In genomic region chr2:26500027-26500598, GRCm38 (mm10) we compare ENCODE assay signal across 9 mouse cellular contexts. TPM values are rescaled to one million over a fixed set of nuclear protein-coding genes. Genes with fewer than 3 reads are reported as not detected.
DNase-seq lines count a peak whose midpoint lies in the region; ATAC-seq and TF ChIP-seq lines count a peak whose summit lies in the region.
"Had no signal": no experiment of that assay in that cellular context is flagged by ENCODE, and none has a peak within 500 bp of the region (broad histone marks: within the 10 kb centered on the region; RNA-seq: fewer than 3 reads in every experiment).

No protein-coding gene starts in this region.

- WGBS in heart, embryonic 13.5 days, result 60% methylated on average over 4 of the region's 4 CpGs
- 52% methylated on average over 4 of the region's 4 CpGs for WGBS in embryonic facial prominence, embryonic 10.5 days
- WGBS in hindbrain, embryonic 15.5 days, result 35% methylated on average over 4 of the region's 4 CpGs
- WGBS in lung, postnatal 0 days, result 47% methylated on average over 4 of the region's 4 CpGs

- no peak for ATAC-seq in heart, embryonic 13.5 days (ENCODE audit: extremely low read depth, insufficient number of reproducible peaks, low FRiP score, low TSS enrichment)
- peak; percentile 28 for ATAC-seq in hindbrain, embryonic 15.5 days (ENCODE audit: low FRiP score, low read depth)
- no peak for ATAC-seq in lung, postnatal 0 days

- TF ChIP-seq CTCF in lung, postnatal 0 days (IDR thresholded peaks at IDR 0.05), result no peak

- no peak for DNase-seq in heart, postnatal 36 days
- no peak for DNase-seq in embryonic facial prominence, embryonic 10.5 days (ENCODE audit: low spot score)
- peak; percentile 65 for DNase-seq in lung, postnatal 0 days (ENCODE audit: low spot score)
- DNase-seq in urinary bladder, postnatal 36 days (ENCODE audit: low spot score in 2 of 2), result no peak
- no peak for DNase-seq in gastrocnemius, adult 8-10 months (ENCODE audit: low spot score in 2 of 2)
- no peak for DNase-seq in urinary bladder, postnatal 14 days (ENCODE audit: low spot score)

- H3K36me3 ChIP-seq in heart, embryonic 13.5 days, result peaks cover 12% of the 10 kb centered on the region; the same call in 1 of the 2 replicates
- peaks cover 52% of the 10 kb centered on the region for H3K36me3 ChIP-seq in embryonic facial prominence, embryonic 10.5 days (replicated peaks)
- no peaks in the 10 kb centered on the region for H3K36me3 ChIP-seq in hindbrain, embryonic 15.5 days
- no peaks in the 10 kb centered on the region for H3K36me3 ChIP-seq in lung, postnatal 0 days (ENCODE audit: insufficient read depth, low read length)
- H3K36me3 ChIP-seq: G1E had no signal

- H3K9ac ChIP-seq in heart, embryonic 13.5 days, result peak overlapping the region; percentile 91
- 0 out of 2 replicates have a peak overlapping the region, but pooled peaks have one; percentile 11 for H3K9ac ChIP-seq in hindbrain, embryonic 15.5 days
- 0 out of 2 replicates have a peak overlapping the region, but pooled peaks have one; percentile 12 for H3K9ac ChIP-seq in lung, postnatal 0 days (replicated peaks; ENCODE audit: low read depth)

- H3K4me3 ChIP-seq in heart, embryonic 13.5 days, result peak overlapping the region; percentile 80
- H3K4me3 ChIP-seq in embryonic facial prominence, embryonic 10.5 days, result peak overlapping the region; percentile 86
- H3K4me3 ChIP-seq in hindbrain, embryonic 15.5 days, result no peak overlapping the region
- no peak overlapping the region for H3K4me3 ChIP-seq in lung, postnatal 0 days (ENCODE audit: low read depth, low read length)

- peaks cover 93% of the 10 kb centered on the region for H3K4me1 ChIP-seq in heart, embryonic 13.5 days
- peaks cover 98% of the 10 kb centered on the region for H3K4me1 ChIP-seq in embryonic facial prominence, embryonic 10.5 days
- peaks cover 99% of the 10 kb centered on the region for H3K4me1 ChIP-seq in hindbrain, embryonic 15.5 days (replicated peaks)
- H3K4me1 ChIP-seq in lung, postnatal 0 days (ENCODE audit: insufficient read depth, low read depth, low read length), result peaks cover 57% of the 10 kb centered on the region

- peak overlapping the region; percentile 88 for H3K4me2 ChIP-seq in heart, embryonic 13.5 days
- H3K4me2 ChIP-seq in hindbrain, embryonic 15.5 days, result peak overlapping the region; percentile 82
- peak overlapping the region; percentile 81 for H3K4me2 ChIP-seq in lung, postnatal 0 days (replicated peaks; ENCODE audit: low read depth, low read length)

- intact Hi-C loops in heart, postnatal 36 days (cut with DNase I), result loop anchor here (5.0 kb wide), 1 partner anchor 53 kb away; the partner anchor contains the start of gene Sec16a

- H3K27me3 ChIP-seq in heart, embryonic 13.5 days (replicated peaks), result peaks cover 55% of the 10 kb centered on the region
- peaks cover 58% of the 10 kb centered on the region for H3K27me3 ChIP-seq in embryonic facial prominence, embryonic 10.5 days (replicated peaks; ENCODE audit: low read depth, poor library complexity, severe bottlenecking)
- H3K27me3 ChIP-seq in hindbrain, embryonic 15.5 days, result peaks cover 21% of the 10 kb centered on the region
- H3K27me3 ChIP-seq in lung, postnatal 0 days (replicated peaks; ENCODE audit: insufficient read depth, low read length), result no peaks in the 10 kb centered on the region

- no peak for TF ChIP-seq EP300 in lung, postnatal 0 days (IDR thresholded peaks at IDR 0.05)

- H3K27ac ChIP-seq in heart, embryonic 13.5 days (replicated peaks), result peak overlapping the region; percentile 88
- H3K27ac ChIP-seq in embryonic facial prominence, embryonic 10.5 days (replicated peaks), result peak overlapping the region; percentile 90
- H3K27ac ChIP-seq in hindbrain, embryonic 15.5 days (replicated peaks), result peak overlapping the region; percentile 88
- H3K27ac ChIP-seq in lung, postnatal 0 days (ENCODE audit: low read length), result peak overlapping the region; percentile 72

- no peaks in the 10 kb centered on the region for H3K9me3 ChIP-seq in heart, embryonic 13.5 days
- H3K9me3 ChIP-seq in embryonic facial prominence, embryonic 10.5 days, result no peaks in the 10 kb centered on the region
- no peaks in the 10 kb centered on the region for H3K9me3 ChIP-seq in hindbrain, embryonic 15.5 days
- H3K9me3 ChIP-seq in lung, postnatal 0 days (ENCODE audit: low read length), result no peaks in the 10 kb centered on the region
- H3K9me3 ChIP-seq: G1E had no signal

RNA-seq across cellular contexts. Expression of gene Notch1, which starts 16.4 kb away (rescaled TPM):
- 11.4 and 12.1 TPM in 2 replicates for polyA plus RNA-seq in heart, embryonic 13.5 days (2015; fragmentation: Nextera tagmentation; extraction: Ambion mirVana)
- total RNA-seq in heart, postnatal 36 days (2021), result 10 to 100 TPM; 29.5 to 34.0 TPM
- polyA plus RNA-seq in embryonic facial prominence, embryonic 10.5 days (2016; fragmentation: Nextera tagmentation; extraction: Ambion mirVana), result 17.1 and 20.3 TPM in 2 replicates
- polyA plus RNA-seq in hindbrain, embryonic 15.5 days (2015; fragmentation: Nextera tagmentation; extraction: Ambion mirVana), result 16.3 and 18.2 TPM in 2 replicates
- 11.8 and 14.7 TPM in 2 replicates for polyA plus RNA-seq in lung, postnatal 0 days (2015; fragmentation: Nextera tagmentation; extraction: Ambion mirVana)
- 1 to 10 TPM; 4.9 to 7.0 (median 5.2) TPM for total RNA-seq in gastrocnemius, adult 8-10 months (2022)

RNA-seq across cellular contexts. Expression of gene Sec16a, which starts 55.1 kb away (rescaled TPM):
- 12.8 and 13.8 TPM in 2 replicates for polyA plus RNA-seq in heart, embryonic 13.5 days (2015; fragmentation: Nextera tagmentation; extraction: Ambion mirVana)
- 10 to 100 TPM; 36.9 to 39.1 TPM for total RNA-seq in heart, postnatal 36 days (2021)
- 30.4 and 32.1 TPM in 2 replicates for polyA plus RNA-seq in embryonic facial prominence, embryonic 10.5 days (2016; fragmentation: Nextera tagmentation; extraction: Ambion mirVana)
- polyA plus RNA-seq in hindbrain, embryonic 15.5 days (2015; fragmentation: Nextera tagmentation; extraction: Ambion mirVana), result 17.5 and 21.6 TPM in 2 replicates
- polyA plus RNA-seq in lung, postnatal 0 days (2015; fragmentation: Nextera tagmentation; extraction: Ambion mirVana), result 10.2 and 13.1 TPM in 2 replicates
- total RNA-seq in gastrocnemius, adult 8-10 months (2022), result 10 to 100 TPM; 22.2 to 26.6 (median 24.3) TPM

Comparison
In these comparisons a context has a peak if more than half of its experiments do, and no peak if none do; other contexts are left out.
1. H3K4me3 ChIP-seq: peak in heart, embryonic 13.5 days (single experiment) and embryonic facial prominence, embryonic 10.5 days (single experiment); none in hindbrain, embryonic 15.5 days (single experiment) and lung, postnatal 0 days (single experiment).
2. H3K9ac ChIP-seq: peak in every context shown above with its lines; median percentile 91 in heart, embryonic 13.5 days; 12 in lung, postnatal 0 days; 11 in hindbrain, embryonic 15.5 days.
3. Peak in every context shown above with its lines, with median percentiles within 50 percentile points of each other: H3K27ac ChIP-seq and H3K4me2 ChIP-seq.